In the genomic region with DNA sequence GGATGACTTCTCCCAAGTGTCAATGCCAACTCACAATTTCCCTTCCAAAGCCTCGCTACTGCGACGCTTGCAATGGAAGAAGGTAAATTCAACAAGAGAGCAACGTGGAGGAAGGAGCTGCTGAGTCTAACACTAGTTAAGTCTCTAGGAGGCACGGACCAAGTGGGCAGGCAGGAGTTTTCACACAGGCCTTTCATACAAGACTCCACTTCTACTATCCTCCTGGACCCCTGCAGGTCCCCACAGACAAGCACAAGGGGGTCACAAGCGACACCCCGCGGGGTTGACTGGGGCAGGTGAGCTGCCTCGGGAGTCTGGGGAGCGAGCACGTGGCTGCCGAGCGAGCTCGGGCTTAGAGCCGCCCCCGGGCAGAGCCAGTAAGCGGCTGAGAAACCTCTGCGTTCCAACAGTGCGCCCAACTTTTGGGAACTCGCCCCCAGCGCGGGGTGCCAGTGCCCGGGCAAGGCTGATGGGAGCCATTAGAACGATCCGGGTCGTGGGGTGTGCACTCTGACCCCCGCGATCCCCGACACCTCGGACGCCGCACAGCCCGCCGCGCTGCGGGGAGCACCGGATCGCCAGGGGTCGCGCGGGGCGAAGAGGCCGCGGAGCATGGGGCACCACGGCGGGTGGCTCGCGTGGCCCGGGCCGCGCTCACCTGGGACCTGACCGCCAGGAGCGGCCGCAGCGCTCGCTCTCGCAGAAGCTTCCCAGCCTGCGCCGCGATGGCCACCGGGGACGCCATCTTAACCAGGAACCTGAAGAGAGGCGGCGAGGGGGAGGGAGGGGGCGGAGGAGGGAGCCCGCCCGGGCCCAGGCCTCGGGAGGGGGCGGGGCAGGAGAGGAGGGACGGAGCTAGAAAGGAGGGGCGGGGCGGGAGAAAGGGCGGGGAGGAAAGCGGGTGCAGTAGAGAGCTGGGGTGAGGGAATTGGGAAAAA, we compare ENCODE assay signal across 8 mouse cellular contexts. TPM values are rescaled to one million over a fixed set of nuclear protein-coding genes. Genes with fewer than 3 reads are reported as not detected.
A peak's percentile ranks its signal among the peaks of the same experiment; 100 is the strongest.
DNase-seq lines count a peak whose midpoint lies in the region; ATAC-seq and TF ChIP-seq lines count a peak whose summit lies in the region.

A gene (minus strand): TSS at position 770 of the 938 bp plus-strand sequence.

- H3K4me2 ChIP-seq in lung, postnatal 0 days (replicated peaks; ENCODE audit: low read depth, low read length): peak within 1 kb of the TSS; percentile 92

- TF ChIP-seq EP300 in lung, postnatal 0 days (IDR thresholded peaks at IDR 0.05): no peak

- under 1% methylated on average over 45 of the region's 74 CpGs for WGBS in lung, postnatal 0 days

- H3K4me1 ChIP-seq in lung, postnatal 0 days (ENCODE audit: insufficient read depth, low read depth, low read length): peaks cover 3% of the 10 kb centered on the region; the same call in 1 of the 2 replicates

- no peaks in the 10 kb centered on the region for H3K36me3 ChIP-seq in lung, postnatal 0 days (ENCODE audit: insufficient read depth, low read length)

- peak within 1 kb of the TSS; percentile 62 for H3K27ac ChIP-seq in lung, postnatal 0 days (ENCODE audit: low read length)

- H3K4me3 ChIP-seq in lung, postnatal 0 days (ENCODE audit: low read depth, low read length): peak within 1 kb of the TSS; percentile 94

- DNase-seq in Muller cell, postnatal 12 days (ENCODE audit: inconsistent ontology term): peak; percentile 93
- DNase-seq in cerebellum, adult 8-10 months: peak; percentile 35
- peak; percentile 79 for DNase-seq in forelimb bud, embryonic 11.5 days (ENCODE audit: low read depth, low spot score)
- DNase-seq in heart, postnatal 4 days: peak; percentile 91
- peak; percentile 15 to 36 for DNase-seq in layer of hippocampus, adult 8-10 months (ENCODE audit: low spot score in 2 of 2)
- peak; percentile 91 for DNase-seq in lung, postnatal 0 days (ENCODE audit: low spot score)
- peak; percentile 61 for DNase-seq in ovary, postnatal 10 days (ENCODE audit: low spot score)
- DNase-seq in thymus, postnatal 10 days (ENCODE audit: low spot score in 2 of 2): peak; percentile 77 to 84

- no peaks in the 10 kb centered on the region for H3K27me3 ChIP-seq in lung, postnatal 0 days (replicated peaks; ENCODE audit: insufficient read depth, low read length)

- peak; percentile 42 for TF ChIP-seq CTCF in lung, postnatal 0 days (IDR thresholded peaks at IDR 0.05)

- peak within 1 kb of the TSS; percentile 79 for H3K9ac ChIP-seq in lung, postnatal 0 days (replicated peaks; ENCODE audit: low read depth)

- H3K9me3 ChIP-seq in lung, postnatal 0 days (ENCODE audit: low read length): no peaks in the 10 kb centered on the region

- peak; percentile 96 for ATAC-seq in lung, postnatal 0 days

RNA-seq across cellular contexts. Expression of the gene that starts here (rescaled TPM):
- 100 to 1,000 TPM in 1 of 2 experiments, 10 to 100 TPM in 1; 94.9 to 103 TPM for total RNA-seq in heart, postnatal 4 days (2021)
- total RNA-seq in layer of hippocampus, adult 8-10 months (2022): 10 to 100 TPM; 13.7 to 24.6 (median 20.3) TPM
- 37.4 and 40.1 TPM in 2 replicates for polyA plus RNA-seq in lung, postnatal 0 days (2015; fragmentation: Nextera tagmentation; extraction: Ambion mirVana)

Comparison
In these comparisons a context has a peak if more than half of its experiments do, and no peak if none do; other contexts are left out.
1. Peak in every context shown above with its lines: DNase-seq, ATAC-seq, H3K4me3 ChIP-seq and H3K27ac ChIP-seq.
2. DNase-seq: peak in every context shown above with its lines; median percentile 93 in Muller cell, postnatal 12 days; 91 in heart, postnatal 4 days; 91 in lung, postnatal 0 days; 80 in thymus, postnatal 10 days; 79 in forelimb bud, embryonic 11.5 days; 61 in ovary, postnatal 10 days; 35 in cerebellum, adult 8-10 months; 26 in layer of hippocampus, adult 8-10 months.